Mouse (Mus musculus): ENCODE data around the gene Nktr. TPM values are rescaled to one million over a fixed set of nuclear protein-coding genes. Genes with fewer than 3 reads are reported as not detected.

The Nktr gene
- polyA plus RNA-seq (2016; fragmentation: Nextera tagmentation; extraction: Ambion mirVana): 52.9 and 60.5 TPM in 2 replicates

GRCm38 (mm10) chr9:121718792-121719318 is at the start of gene Nktr:
Gene Nktr (plus strand): TSS chr9:121719169.
- peaks cover 4% of the 10 kb centered on the region for H3K36me3 ChIP-seq (replicated peaks)
- WGBS: under 1% methylated on average over 61 of the region's 61 CpGs
- H3K4me1 ChIP-seq: peaks cover 24% of the 10 kb centered on the region
- no peaks in the 10 kb centered on the region for H3K9me3 ChIP-seq
- peak within 1 kb of the TSS; percentile 96 for H3K27ac ChIP-seq
- H3K4me3 ChIP-seq: peak within 1 kb of the TSS; percentile 96
- peak; percentile 96 for DNase-seq (ENCODE audit: extremely low spot score, low spot score)
- no peaks in the 10 kb centered on the region for H3K27me3 ChIP-seq (ENCODE audit: poor library complexity, severe bottlenecking)

GRCm38 (mm10) chr9:121669348-121669791 is 49.6 kb upstream of the Nktr start:
- DNase-seq (ENCODE audit: extremely low spot score, low spot score): peak; percentile 77
- Histone ChIP-seq H3K27me3 (ENCODE audit: poor library complexity, severe bottlenecking) (peaks cover 57% of the 10 kb centered on the region), H3K36me3 (replicated peaks) (no peaks in the 10 kb centered on the region), H3K4me3 (peak overlapping the region; percentile 48), H3K27ac (peak overlapping the region; percentile 63), H3K4me1 (peaks cover 32% of the 10 kb centered on the region), H3K9me3 (no peaks in the 10 kb centered on the region)
- WGBS: 1% methylated on average over 28 of the region's 28 CpGs

- H3K36me3 ChIP-seq (replicated peaks): no peaks in the 10 kb centered on the region
- peaks cover 28% of the 10 kb centered on the region for H3K4me1 ChIP-seq
- H3K27ac ChIP-seq: no peak overlapping the region
- 16% methylated on average over 7 of the region's 7 CpGs for WGBS
- peak; percentile 61 for DNase-seq (ENCODE audit: extremely low spot score, low spot score)
- H3K4me3 ChIP-seq: no peak overlapping the region
- peaks cover 49% of the 10 kb centered on the region for H3K27me3 ChIP-seq (ENCODE audit: poor library complexity, severe bottlenecking)
- H3K9me3 ChIP-seq: no peaks in the 10 kb centered on the region
Observed at GRCm38 (mm10) chr9:121671300-121671699, 47.7 kb upstream of the Nktr start.

- no peak for DNase-seq (ENCODE audit: extremely low spot score, low spot score)
- Histone ChIP-seq H3K4me1 (peaks cover 28% of the 10 kb centered on the region), H3K27ac (no peak overlapping the region), H3K4me3 (no peak overlapping the region), H3K36me3 (replicated peaks) (no peaks in the 10 kb centered on the region), H3K9me3 (no peaks in the 10 kb centered on the region), H3K27me3 (ENCODE audit: poor library complexity, severe bottlenecking) (peaks cover 40% of the 10 kb centered on the region)
- WGBS: 71% methylated on average over 5 of the region's 5 CpGs
Observed at GRCm38 (mm10) chr9:121672311-121672710, 46.7 kb upstream of the Nktr start.

- Histone ChIP-seq H3K36me3 (replicated peaks) (no peaks in the 10 kb centered on the region), H3K27me3 (ENCODE audit: poor library complexity, severe bottlenecking) (peaks cover 26% of the 10 kb centered on the region), H3K4me3 (no peak overlapping the region), H3K9me3 (no peaks in the 10 kb centered on the region), H3K4me1 (peaks cover 28% of the 10 kb centered on the region), H3K27ac (no peak overlapping the region)
- no peak for DNase-seq (ENCODE audit: extremely low spot score, low spot score)
- WGBS: 83% methylated on average over 5 of the region's 5 CpGs
Observed at GRCm38 (mm10) chr9:121673716-121674115, 45.3 kb upstream of the Nktr start.

- Histone ChIP-seq H3K36me3 (replicated peaks) (no peaks in the 10 kb centered on the region), H3K27me3 (ENCODE audit: poor library complexity, severe bottlenecking) (peaks cover 13% of the 10 kb centered on the region), H3K4me3 (no peak overlapping the region), H3K9me3 (no peaks in the 10 kb centered on the region), H3K27ac (no peak overlapping the region), H3K4me1 (peaks cover 18% of the 10 kb centered on the region)
- no peak for DNase-seq (ENCODE audit: extremely low spot score, low spot score)
- 88% methylated on average over 9 of the region's 9 CpGs for WGBS
Observed at GRCm38 (mm10) chr9:121675011-121675410, 44.0 kb upstream of the Nktr start.

- Histone ChIP-seq H3K27me3 (ENCODE audit: poor library complexity, severe bottlenecking) (peaks cover 7% of the 10 kb centered on the region), H3K36me3 (replicated peaks) (no peaks in the 10 kb centered on the region), H3K9me3 (no peaks in the 10 kb centered on the region), H3K27ac (no peak overlapping the region), H3K4me1 (peaks cover 12% of the 10 kb centered on the region), H3K4me3 (no peak overlapping the region)
- no peak for DNase-seq (ENCODE audit: extremely low spot score, low spot score)
- WGBS: 87% methylated on average over 2 of the region's 2 CpGs
Observed at GRCm38 (mm10) chr9:121675556-121675955, 43.4 kb upstream of the Nktr start.

GRCm38 (mm10) chr9:121677069-121677468 is 41.9 kb upstream of the Nktr start:
- H3K36me3 ChIP-seq (replicated peaks): peaks cover 4% of the 10 kb centered on the region; the same call in 1 of the 2 replicates
- 87% methylated on average over 4 of the region's 4 CpGs for WGBS
- no peaks in the 10 kb centered on the region for H3K27me3 ChIP-seq (ENCODE audit: poor library complexity, severe bottlenecking)
- H3K4me3 ChIP-seq: no peak overlapping the region
- no peak overlapping the region for H3K27ac ChIP-seq
- H3K4me1 ChIP-seq: peaks cover 4% of the 10 kb centered on the region
- no peaks in the 10 kb centered on the region for H3K9me3 ChIP-seq
- DNase-seq (ENCODE audit: extremely low spot score, low spot score): no peak

GRCm38 (mm10) chr9:121677476-121677875 is 41.5 kb upstream of the Nktr start:
- WGBS: 84% methylated on average over 8 of the region's 8 CpGs
- Histone ChIP-seq H3K4me3 (no peak overlapping the region), H3K36me3 (replicated peaks) (peaks cover 8% of the 10 kb centered on the region), H3K27ac (no peak overlapping the region), H3K27me3 (ENCODE audit: poor library complexity, severe bottlenecking) (no peaks in the 10 kb centered on the region), H3K9me3 (no peaks in the 10 kb centered on the region), H3K4me1 (peaks cover under 1% of the 10 kb centered on the region; the same call in 1 of the 2 replicates)
- no peak for DNase-seq (ENCODE audit: extremely low spot score, low spot score)

GRCm38 (mm10) chr9:121679549-121679948 is 39.4 kb upstream of the Nktr start:
- WGBS: 26% methylated on average over 6 of the region's 6 CpGs
- H3K4me1 ChIP-seq: no peaks in the 10 kb centered on the region
- H3K27me3 ChIP-seq (ENCODE audit: poor library complexity, severe bottlenecking): no peaks in the 10 kb centered on the region
- no peak overlapping the region for H3K4me3 ChIP-seq
- H3K27ac ChIP-seq: no peak overlapping the region
- H3K9me3 ChIP-seq: no peaks in the 10 kb centered on the region
- peaks cover 25% of the 10 kb centered on the region for H3K36me3 ChIP-seq (replicated peaks)
- peak; percentile 52 for DNase-seq (ENCODE audit: extremely low spot score, low spot score)

- Histone ChIP-seq H3K9me3 (no peaks in the 10 kb centered on the region), H3K4me1 (no peaks in the 10 kb centered on the region), H3K27ac (no peak overlapping the region), H3K27me3 (ENCODE audit: poor library complexity, severe bottlenecking) (no peaks in the 10 kb centered on the region), H3K36me3 (replicated peaks) (peaks cover 40% of the 10 kb centered on the region), H3K4me3 (no peak overlapping the region)
- WGBS: 82% methylated on average over 8 of the region's 8 CpGs
- DNase-seq (ENCODE audit: extremely low spot score, low spot score): no peak
Observed at GRCm38 (mm10) chr9:121681191-121681590, 37.8 kb upstream of the Nktr start.

GRCm38 (mm10) chr9:121682037-121682680 is 36.8 kb upstream of the Nktr start:
- Histone ChIP-seq H3K9me3 (no peaks in the 10 kb centered on the region), H3K4me1 (no peaks in the 10 kb centered on the region), H3K27ac (no peak overlapping the region), H3K4me3 (no peak overlapping the region), H3K27me3 (ENCODE audit: poor library complexity, severe bottlenecking) (no peaks in the 10 kb centered on the region), H3K36me3 (replicated peaks) (peaks cover 49% of the 10 kb centered on the region)
- DNase-seq (ENCODE audit: extremely low spot score, low spot score): no peak
- WGBS: 80% methylated on average over 18 of the region's 18 CpGs

GRCm38 (mm10) chr9:121684702-121685101 is 34.3 kb upstream of the Nktr start:
- Histone ChIP-seq H3K27me3 (ENCODE audit: poor library complexity, severe bottlenecking) (no peaks in the 10 kb centered on the region), H3K4me3 (no peak overlapping the region), H3K27ac (no peak overlapping the region), H3K4me1 (no peaks in the 10 kb centered on the region), H3K9me3 (no peaks in the 10 kb centered on the region), H3K36me3 (replicated peaks) (peaks cover 73% of the 10 kb centered on the region)
- no peak for DNase-seq (ENCODE audit: extremely low spot score, low spot score)
- WGBS: 85% methylated on average over 7 of the region's 7 CpGs
